Mouse (Mus musculus) stomach, postnatal 0 days (tissue): ENCODE measurements around the gene Smg1. TPM values are rescaled to one million over a fixed set of nuclear protein-coding genes. Genes with fewer than 3 reads are reported as not detected.

Experiments used
- ATAC-seq: fragments of 200-750 bp; cut with Nextera tagmentation; 2 replicates; pipeline ENCODE4 v1.8.0; 2017; ENCODE audit not compliant: low FRiP score, low TSS enrichment
- DNase-seq: peaks from one replicate; pipeline ENCODE4 v3.0.0-alpha.2; 2016; ENCODE audit warnings: low spot score
- H3K27ac ChIP-seq: fragments of 300-500 bp; sonication (generic); replicated peaks from 2 replicates; pipeline ENCODE4 v1.5.1; 2014; ENCODE audit warnings: mild to moderate bottlenecking, control low read depth
- H3K27me3 ChIP-seq: fragments of 300-500 bp; sonication (generic); 2 replicates; pipeline ENCODE4 v1.6.1; 2014; ENCODE audit warnings: low read length; ENCODE audit not compliant: control insufficient read depth, insufficient read depth
- H3K36me3 ChIP-seq: fragments of 300-500 bp; sonication (generic); 2 replicates; pipeline ENCODE4 v1.6.1; 2014; ENCODE audit warnings: low read length, mixed read lengths; ENCODE audit not compliant: control insufficient read depth, insufficient read depth
- H3K4me1 ChIP-seq: fragments of 300-500 bp; sonication (generic); replicated peaks from 2 replicates; pipeline ENCODE4 v1.6.1; 2014; ENCODE audit warnings: antibody characterized with exemption; ENCODE audit not compliant: control insufficient read depth, insufficient read depth
- H3K4me2 ChIP-seq: fragments of 300-500 bp; sonication (generic); replicated peaks from 2 replicates; pipeline ENCODE4 v1.6.1; 2014; ENCODE audit warnings: low read depth, mild to moderate bottlenecking, control low read depth, moderate library complexity
- H3K4me3 ChIP-seq: fragments of 300-500 bp; sonication (generic); 2 replicates; pipeline ENCODE4 v1.5.1; 2014; ENCODE audit warnings: low read depth, low read length, control low read depth
- H3K9ac ChIP-seq: fragments of 300-500 bp; sonication (generic); 2 replicates; pipeline ENCODE4 v1.6.1; 2014; ENCODE audit warnings: mild to moderate bottlenecking, low read length, control low read depth, mixed read lengths
- H3K9me3 ChIP-seq: fragments of 300-500 bp; sonication (generic); 2 replicates; pipeline ENCODE4 v1.6.1; 2016; ENCODE audit warnings: low read length; ENCODE audit not compliant: control insufficient read depth
- CTCF ChIP-seq: IDR thresholded peaks from 2 replicates; pipeline ENCODE4 v1.5.1; 2016; ENCODE audit warnings: antibody characterized with exemption, low read depth, mild to moderate bottlenecking, moderate library complexity
- EP300 ChIP-seq: optimal IDR thresholded peaks from 2 replicates; pipeline ENCODE3; 2016; ENCODE audit warnings: antibody characterized with exemption
- WGBS: fragments of 180-500 bp; shearing (Covaris S2); extraction: QIAGEN DNeasy Blood & Tissue Kit; methylation state at CpG from one replicate; pipeline ENCODE4 v1.1.7; 2014; 5-methylcytosine and 5-hydroxymethylcytosine counted together
- polyA plus RNA-seq: library from polyadenylated mRNA; unstranded; fragments of >200 nt; fragmentation: Nextera tagmentation; extraction: Ambion mirVana; gene quantifications from 2 replicates; pipeline ENCODE4 v1.2.1, GENCODE M21; 2015

The Smg1 gene
- polyA plus RNA-seq, 1 experiment from 2014 or later = 8.5 TPM

DNA sequence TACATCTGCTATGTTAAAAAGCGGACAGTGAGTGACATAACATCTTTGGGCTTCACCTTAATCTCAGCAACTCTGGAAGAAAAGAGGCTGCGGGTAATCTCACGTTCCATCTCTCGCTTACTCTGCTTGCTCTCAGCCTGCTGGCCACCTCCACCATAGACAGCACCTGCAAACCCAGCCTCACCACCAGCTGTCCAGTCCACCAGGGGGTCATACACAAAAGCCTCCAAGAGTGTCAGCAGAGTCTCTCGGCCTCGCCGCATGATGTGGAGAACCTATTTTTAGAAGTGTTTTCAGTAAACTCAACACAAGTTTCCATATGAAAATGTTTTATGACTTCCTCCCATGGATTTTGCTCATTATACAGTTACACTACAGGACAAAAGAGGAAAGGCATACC, 87.0 kb downstream of the Smg1 start:
- H3K4me1 ChIP-seq = no peaks in the 10 kb centered on the region
- no peak overlapping the region for H3K4me3 ChIP-seq
- ATAC-seq (no peak), DNase-seq (no peak)
- H3K27ac ChIP-seq = no peak overlapping the region
- no peak overlapping the region for H3K4me2 ChIP-seq
- 95% methylated on average over 7 of the region's 7 CpGs for WGBS
- H3K9me3 ChIP-seq = no peaks in the 10 kb centered on the region
- no peaks in the 10 kb centered on the region for H3K27me3 ChIP-seq
- no peak overlapping the region for H3K9ac ChIP-seq
- H3K36me3 ChIP-seq = peaks cover 36% of the 10 kb centered on the region
- no peak for TF ChIP-seq EP300
- TF ChIP-seq CTCF = no peak

DNA sequence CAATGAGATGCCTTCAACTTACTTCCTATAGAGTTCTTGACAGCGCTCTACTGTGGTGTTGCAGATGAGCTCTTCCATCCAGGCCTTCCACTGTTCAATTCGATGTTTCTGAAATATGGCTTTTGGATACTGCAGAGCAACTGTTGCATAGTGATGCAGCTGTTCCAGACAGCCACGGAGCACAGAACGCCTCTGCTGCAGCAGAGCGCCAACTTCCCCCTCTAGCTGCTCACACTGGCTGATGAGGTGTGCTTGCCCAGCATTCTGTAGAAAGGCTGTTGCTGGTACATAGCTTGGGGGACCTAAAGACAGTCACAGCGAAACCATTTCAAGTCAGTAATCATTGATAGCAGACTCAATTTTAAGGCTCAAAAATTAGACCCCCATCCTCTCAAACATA, 89.3 kb downstream of the Smg1 start:
- Histone ChIP-seq H3K4me2 (no peak overlapping the region), H3K27ac (no peak overlapping the region), H3K9me3 (no peaks in the 10 kb centered on the region), H3K27me3 (no peaks in the 10 kb centered on the region), H3K4me1 (no peaks in the 10 kb centered on the region), H3K4me3 (no peak overlapping the region), H3K36me3 (peaks cover 39% of the 10 kb centered on the region), H3K9ac (no peak overlapping the region)
- no peak for ATAC-seq
- WGBS = 89% methylated on average over 6 of the region's 6 CpGs
- no peak for DNase-seq
- no peak for TF ChIP-seq CTCF

DNA sequence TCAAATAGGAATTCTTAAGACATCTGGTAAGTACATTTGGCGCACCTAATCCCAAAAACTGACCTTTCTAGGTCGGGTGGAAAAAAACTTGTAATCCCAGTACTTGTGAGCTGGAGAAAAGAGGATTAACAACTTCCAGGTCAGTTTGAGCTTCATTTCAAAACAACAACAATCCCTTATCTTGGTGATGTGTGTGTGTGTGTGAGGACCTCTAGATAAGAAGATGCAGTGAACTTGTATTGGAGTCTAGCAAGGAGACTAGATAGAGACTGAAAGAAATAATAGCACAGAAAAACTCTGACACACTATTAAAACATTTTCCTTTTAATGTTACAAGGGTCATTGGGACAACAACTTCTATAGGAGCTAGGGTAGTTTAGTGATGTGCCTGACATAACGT, 99.9 kb downstream of the Smg1 start:
- Histone ChIP-seq H3K4me2 (no peak overlapping the region), H3K4me3 (no peak overlapping the region), H3K9ac (no peak overlapping the region), H3K27ac (no peak overlapping the region), H3K27me3 (no peaks in the 10 kb centered on the region), H3K9me3 (no peaks in the 10 kb centered on the region), H3K4me1 (no peaks in the 10 kb centered on the region), H3K36me3 (peaks cover 22% of the 10 kb centered on the region)
- ATAC-seq (no peak), DNase-seq (no peak)
- TF ChIP-seq EP300 (no peak), CTCF (no peak)
- WGBS = 88% methylated on average over 3 of the region's 3 CpGs

DNA sequence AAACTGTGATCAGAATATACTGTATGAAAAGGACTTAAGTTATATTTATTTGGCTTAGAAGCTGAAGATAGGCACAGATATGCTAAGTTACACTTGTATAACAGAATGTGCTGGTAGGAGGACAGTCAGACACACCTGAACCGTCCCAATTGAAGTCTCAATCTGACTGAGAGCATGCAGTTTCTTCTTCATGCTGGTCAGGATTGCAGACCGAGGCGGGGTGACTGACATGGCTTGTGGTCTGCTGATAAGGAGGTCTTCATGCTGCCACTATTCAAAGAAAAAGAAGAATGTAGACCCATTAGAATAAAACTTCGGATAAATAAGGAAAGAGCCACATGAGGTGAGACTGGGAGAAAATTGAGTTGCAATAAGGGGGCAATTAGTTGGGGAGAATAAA, 100.3 kb downstream of the Smg1 start:
- WGBS = 80% methylated on average over 4 of the region's 4 CpGs
- DNase-seq = no peak
- TF ChIP-seq EP300 (no peak), CTCF (no peak)
- Histone ChIP-seq H3K4me1 (no peaks in the 10 kb centered on the region), H3K27ac (no peak overlapping the region), H3K27me3 (no peaks in the 10 kb centered on the region), H3K9ac (no peak overlapping the region), H3K36me3 (peaks cover 24% of the 10 kb centered on the region), H3K4me3 (no peak overlapping the region), H3K4me2 (no peak overlapping the region), H3K9me3 (no peaks in the 10 kb centered on the region)
- ATAC-seq = no peak

DNA sequence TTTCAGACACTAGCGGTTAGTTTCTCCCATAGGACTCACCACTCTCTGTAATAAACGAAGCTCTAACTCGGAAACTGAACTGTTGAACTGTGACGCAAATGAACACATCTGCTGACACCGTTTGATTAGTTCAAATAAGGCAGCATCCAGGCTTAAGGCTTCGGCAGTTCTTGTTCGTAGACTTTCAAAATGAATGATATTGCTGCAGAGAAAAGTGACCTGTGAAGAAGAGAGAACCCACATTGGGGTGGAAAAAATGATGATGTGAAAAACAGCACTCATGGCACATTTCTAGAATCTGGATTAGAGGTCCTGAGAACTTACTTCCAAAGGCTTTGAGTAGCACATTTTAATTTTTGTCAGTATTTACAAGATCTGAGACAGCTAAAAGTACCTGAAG, 102.2 kb downstream of the Smg1 start:
- H3K36me3 ChIP-seq = peaks cover 38% of the 10 kb centered on the region

DNA sequence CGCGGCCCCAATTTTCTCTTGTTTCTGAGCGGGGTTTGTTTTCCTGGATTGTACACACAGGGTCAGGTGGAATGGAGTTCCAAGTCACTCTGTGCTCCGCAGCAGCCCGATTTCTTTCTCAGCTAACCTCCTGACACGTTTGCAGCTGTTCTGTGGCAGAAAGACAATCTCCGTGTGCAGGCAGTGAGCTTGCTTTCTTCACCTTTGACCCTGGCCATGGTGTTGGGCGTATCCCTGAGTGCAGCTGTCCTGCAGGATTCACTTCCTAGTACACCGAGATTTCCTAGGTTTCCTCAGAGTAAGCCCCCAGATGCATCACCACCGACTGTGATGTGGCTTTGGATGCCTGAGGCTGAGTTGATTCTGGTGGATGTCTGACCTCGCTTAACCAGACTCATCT, 108.3 kb downstream of the Smg1 start:
- Histone ChIP-seq H3K36me3 (peaks cover 26% of the 10 kb centered on the region), H3K4me1 (no peaks in the 10 kb centered on the region), H3K27ac (no peak overlapping the region), H3K4me2 (no peak overlapping the region), H3K9ac (no peak overlapping the region), H3K27me3 (no peaks in the 10 kb centered on the region), H3K4me3 (no peak overlapping the region), H3K9me3 (no peaks in the 10 kb centered on the region)
- ATAC-seq (no peak), DNase-seq (no peak)
- no peak for TF ChIP-seq EP300
- no peak for TF ChIP-seq CTCF
- WGBS = 74% methylated on average over 11 of the region's 11 CpGs

More for the DNA sequence above, 102.2 kb downstream of the Smg1 start:
- H3K4me3 ChIP-seq = no peak overlapping the region
- H3K9ac ChIP-seq = no peak overlapping the region
- TF ChIP-seq CTCF = no peak
- no peak for TF ChIP-seq EP300
- H3K27ac ChIP-seq = no peak overlapping the region
- no peaks in the 10 kb centered on the region for H3K9me3 ChIP-seq
- WGBS = 88% methylated on average over 7 of the region's 7 CpGs
- no peak for ATAC-seq
- H3K4me2 ChIP-seq = no peak overlapping the region
- no peaks in the 10 kb centered on the region for H3K27me3 ChIP-seq
- DNase-seq = no peak
- no peaks in the 10 kb centered on the region for H3K4me1 ChIP-seq
